Mouse (Mus musculus): Measurements from ENCODE around the gene Slc6a18.

DNA sequence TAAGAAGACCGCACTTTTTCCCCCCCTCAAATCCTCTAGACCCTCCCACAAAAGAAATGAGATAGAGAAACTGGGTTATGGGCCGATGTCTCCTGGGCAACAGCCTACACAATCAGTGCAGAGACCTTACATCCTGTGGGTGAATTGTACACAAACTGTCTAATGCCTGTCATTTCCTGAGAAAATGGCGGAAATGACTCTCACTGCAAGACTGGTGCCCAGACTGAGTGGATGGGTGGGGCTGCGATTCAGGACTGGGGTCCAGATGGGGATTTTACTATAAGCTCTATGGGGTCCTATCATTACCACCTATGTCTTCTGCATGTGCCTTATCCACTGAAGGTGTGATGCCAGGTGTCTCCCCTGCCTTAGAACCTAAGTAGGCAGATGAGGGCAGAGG lies 25.0 kb upstream of the Slc6a18 start:
- TF ChIP-seq CTCF (IDR thresholded peaks at IDR 0.05; ENCODE audit: control insufficient read depth, insufficient read depth, insufficient read length) (no peak), MYOD1 (IDR thresholded peaks at IDR 0.05; ENCODE audit: control insufficient read depth, insufficient read length, low read depth) (no peak), FOSL1 (IDR thresholded peaks at IDR 0.05; ENCODE audit: insufficient read depth, low read length, poor library complexity, severe bottlenecking) (no peak), MAX (IDR thresholded peaks at IDR 0.05) (no peak)

Data from C2C12 (cell line).